Mouse (Mus musculus): Measurements from ENCODE around the gene Igfals.

- TF ChIP-seq POLR2A (IDR thresholded peaks at IDR 0.05; ENCODE audit: insufficient read depth, low read length) (no peak), CTCF (IDR thresholded peaks at IDR 0.05; ENCODE audit: low read depth, low read length) (peak; percentile 39), EP300 (IDR thresholded peaks at IDR 0.05; ENCODE audit: insufficient read depth, low read depth, low read length) (no peak)
These were observed 23.2 kb upstream of the Igfals start for GRCm38 (mm10) chr17:24842631-24843030.
